Mouse (Mus musculus) kidney, postnatal 0 days (tissue): ENCODE results near the gene Moap1. TPM values are rescaled to one million over a fixed set of nuclear protein-coding genes. Genes with fewer than 3 reads are reported as not detected.
A peak's percentile ranks its signal among the peaks of the same experiment; 100 is the strongest.

ENCODE experiments used
- ATAC-seq: fragments of 200-750 bp; cut with Nextera tagmentation; replicated peaks from 2 replicates; pipeline ENCODE4 v1.8.0; 2017; ENCODE audit warnings: low read depth, moderate number of reproducible peaks, moderate TSS enrichment, moderate library complexity; ENCODE audit not compliant: low FRiP score
- DNase-seq: peaks from one replicate; pipeline ENCODE4 v3.0.0-alpha.2; 2016; ENCODE audit warnings: low spot score
- H3K27ac ChIP-seq: fragments of 300-500 bp; sonication (generic); 2 replicates; pipeline ENCODE4 v1.5.1; 2014; ENCODE audit warnings: mild to moderate bottlenecking
- H3K27me3 ChIP-seq: fragments of 300-500 bp; sonication (generic); 2 replicates; pipeline ENCODE4 v1.6.1; 2014; ENCODE audit warnings: low read length, mixed read lengths; ENCODE audit not compliant: insufficient read depth
- H3K36me3 ChIP-seq: fragments of 300-500 bp; sonication (generic); 2 replicates; pipeline ENCODE4 v1.6.1; 2014; ENCODE audit warnings: low read length, mixed read lengths; ENCODE audit not compliant: insufficient read depth
- H3K4me1 ChIP-seq: fragments of 300-500 bp; sonication (generic); replicated peaks from 2 replicates; pipeline ENCODE4 v1.6.1; 2014; ENCODE audit warnings: antibody characterized with exemption, low read length, mixed read lengths; ENCODE audit not compliant: insufficient read depth
- H3K4me2 ChIP-seq: fragments of 300-500 bp; sonication (generic); 2 replicates; pipeline ENCODE4 v1.6.1; 2014; ENCODE audit warnings: mild to moderate bottlenecking, low read length, moderate library complexity, mixed read lengths
- H3K4me3 ChIP-seq: fragments of 300-500 bp; sonication (generic); replicated peaks from 2 replicates; pipeline ENCODE4 v1.5.1; 2014; ENCODE audit warnings: low read depth, low read length
- H3K9ac ChIP-seq: fragments of 300-500 bp; sonication (generic); 2 replicates; pipeline ENCODE4 v1.6.1; 2014; ENCODE audit warnings: low read depth, low read length
- H3K9me3 ChIP-seq: fragments of 300-500 bp; sonication (generic); replicated peaks from 2 replicates; pipeline ENCODE4 v1.6.1; 2016; ENCODE audit warnings: low read length, inconsistent platforms, mixed read lengths
- CTCF ChIP-seq: IDR thresholded peaks from 2 replicates; pipeline ENCODE4 v1.5.1; 2016; ENCODE audit warnings: antibody characterized with exemption, low read depth, mild to moderate bottlenecking, moderate library complexity
- WGBS: fragments of 180-500 bp; shearing (Covaris S2); extraction: QIAGEN DNeasy Blood & Tissue Kit; methylation state at CpG from one replicate; pipeline ENCODE4 v1.1.7; 2014; 5-methylcytosine and 5-hydroxymethylcytosine counted together
- polyA plus RNA-seq: library from polyadenylated mRNA; unstranded; fragments of >200 nt; fragmentation: Nextera tagmentation; extraction: Ambion mirVana; gene quantifications from 2 replicates; pipeline ENCODE4 v1.2.1, GENCODE M21; 2015

Gene Moap1
- polyA plus RNA-seq, 1 experiment from 2014 or later, result 13.8 TPM

- Histone ChIP-seq H3K4me1 (peaks cover 23% of the 10 kb centered on the region), H3K4me3 (no peak overlapping the region), H3K27me3 (no peaks in the 10 kb centered on the region), H3K27ac (no peak overlapping the region), H3K9ac (no peak overlapping the region), H3K4me2 (no peak overlapping the region), H3K36me3 (no peaks in the 10 kb centered on the region), H3K9me3 (no peaks in the 10 kb centered on the region)
- 45% methylated on average over 1 of the region's 1 CpGs for WGBS
- ATAC-seq (no peak), DNase-seq (no peak)
- TF ChIP-seq CTCF, result no peak
These were observed 44.3 kb downstream of the Moap1 start for GRCm38 (mm10) chr12:102699156-102699555.

GRCm38 (mm10) chr12:102698089-102698684 is 45.3 kb downstream of the Moap1 start:
- H3K4me3 ChIP-seq, result no peak overlapping the region
- no peak; the same call in 1 of the 2 replicates for ATAC-seq
- no peak for DNase-seq
- TF ChIP-seq CTCF, result no peak
- peaks cover 17% of the 10 kb centered on the region for H3K4me1 ChIP-seq
- H3K9ac ChIP-seq, result no peak overlapping the region
- no peak overlapping the region for H3K27ac ChIP-seq
- 43% methylated on average over 1 of the region's 1 CpGs for WGBS
- no peaks in the 10 kb centered on the region for H3K27me3 ChIP-seq
- H3K36me3 ChIP-seq, result no peaks in the 10 kb centered on the region
- H3K9me3 ChIP-seq, result no peaks in the 10 kb centered on the region
- no peak overlapping the region for H3K4me2 ChIP-seq

- H3K4me2 ChIP-seq, result no peak overlapping the region
- peaks cover 11% of the 10 kb centered on the region for H3K4me1 ChIP-seq
- ATAC-seq (peak; percentile 22; the same call in 1 of the 2 replicates), DNase-seq (no peak)
- no peaks in the 10 kb centered on the region for H3K27me3 ChIP-seq
- no peaks in the 10 kb centered on the region for H3K36me3 ChIP-seq
- TF ChIP-seq CTCF, result no peak
- H3K9ac ChIP-seq, result no peak overlapping the region
- no peak overlapping the region for H3K4me3 ChIP-seq
- WGBS, result 40% methylated on average over 7 of the region's 7 CpGs
- no peaks in the 10 kb centered on the region for H3K9me3 ChIP-seq
- no peak overlapping the region for H3K27ac ChIP-seq
These were observed 46.1 kb downstream of the Moap1 start for GRCm38 (mm10) chr12:102697381-102697780.

- no peak overlapping the region for H3K4me3 ChIP-seq
- peaks cover 10% of the 10 kb centered on the region for H3K4me1 ChIP-seq
- H3K4me2 ChIP-seq, result no peak overlapping the region
- H3K27ac ChIP-seq, result no peak overlapping the region
- H3K27me3 ChIP-seq, result no peaks in the 10 kb centered on the region
- WGBS, result 86% methylated on average over 14 of the region's 14 CpGs
- H3K9me3 ChIP-seq, result no peaks in the 10 kb centered on the region
- TF ChIP-seq CTCF, result no peak
- DNase-seq (no peak), ATAC-seq (no peak)
- no peaks in the 10 kb centered on the region for H3K36me3 ChIP-seq
- H3K9ac ChIP-seq, result no peak overlapping the region
These were observed 46.7 kb downstream of the Moap1 start for GRCm38 (mm10) chr12:102696635-102697354.

- Histone ChIP-seq H3K9ac (no peak overlapping the region), H3K9me3 (no peaks in the 10 kb centered on the region), H3K36me3 (no peaks in the 10 kb centered on the region), H3K27me3 (no peaks in the 10 kb centered on the region), H3K4me2 (no peak overlapping the region), H3K4me3 (no peak overlapping the region), H3K27ac (no peak overlapping the region), H3K4me1 (peaks cover 10% of the 10 kb centered on the region)
- DNase-seq, result no peak
- no peak for ATAC-seq
- no peak for TF ChIP-seq CTCF
- 56% methylated on average over 18 of the region's 18 CpGs for WGBS
These were observed 47.9 kb downstream of the Moap1 start for GRCm38 (mm10) chr12:102695369-102696239.

Other genes starting within 250 kb of the Moap1 start
- gene Chga, start 188.7 kb downstream of the Moap1 start, polyA plus RNA-seq, result 0.51 and 0.54 TPM in 2 replicates
- 16.1 and 17.8 TPM in 2 replicates for gene Itpk1, start 38.7 kb downstream of the Moap1 start, polyA plus RNA-seq
- 15.0 and 15.2 TPM in 2 replicates for gene Tmem251, start 101 bp upstream of the Moap1 start, polyA plus RNA-seq
- gene Gm28051, start 14.1 kb upstream of the Moap1 start, polyA plus RNA-seq, result 0.57 TPM in 1 of 2 replicates, not detected in the other
- gene Gon7, start 14.1 kb upstream of the Moap1 start, polyA plus RNA-seq, result 22.2 and 23.1 TPM in 2 replicates
- gene Ubr7, start 14.3 kb upstream of the Moap1 start, polyA plus RNA-seq, result 30.8 and 32.4 TPM in 2 replicates
- gene Gm20604, start 15.0 kb upstream of the Moap1 start, polyA plus RNA-seq, result 20.5 and 22.0 TPM in 2 replicates
- 13.2 and 15.5 TPM in 2 replicates for gene Btbd7, start 134.8 kb upstream of the Moap1 start, polyA plus RNA-seq
- not detected in 2 replicates for gene Cox8c, start 155.7 kb upstream of the Moap1 start, polyA plus RNA-seq
- 0.07 and 0.11 TPM in 2 replicates for gene Unc79, start 205.2 kb upstream of the Moap1 start, polyA plus RNA-seq